Mouse (Mus musculus): ENCODE measurements at regions not wholly inside any gene's neighbourhood (a gene's known extent, or its start where the extent isn't known, plus 50 kb on each side); places are given as distances from the start of the nearest gene placed in this dataset.

DNA sequence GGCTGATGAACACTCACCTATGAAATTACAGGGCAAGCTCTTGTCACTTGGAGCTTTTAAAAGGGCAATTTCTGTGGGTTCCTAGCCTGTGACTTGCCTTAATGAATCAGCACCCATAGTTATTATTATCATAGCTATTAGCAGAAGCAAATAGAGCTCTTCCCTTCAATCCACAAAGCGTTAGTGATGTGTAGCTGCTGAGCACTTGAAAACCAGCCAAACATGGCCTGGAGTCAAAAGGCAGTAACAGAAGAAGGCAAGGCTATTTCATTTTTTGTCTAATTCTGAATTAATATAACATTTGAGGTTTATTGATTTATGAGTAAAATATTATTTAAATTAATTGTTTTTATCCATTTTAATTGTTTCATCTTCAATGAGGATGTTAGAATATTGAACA is 105.3 kb upstream of the Csl start:
- no peak for TF ChIP-seq CTCF (IDR thresholded peaks at IDR 0.05; ENCODE audit: extremely low read depth, insufficient read depth, insufficient read length, insufficient replicate concordance)
- TF ChIP-seq POLR2A (IDR thresholded peaks at IDR 0.05; ENCODE audit: low read depth, low read length), result no peak
